Mouse (Mus musculus) liver, embryonic 13.5 days (tissue): ENCODE data around the gene 2410004P03Rik. TPM values are rescaled to one million over a fixed set of nuclear protein-coding genes. Genes with fewer than 3 reads are reported as not detected.

Source experiments
- ATAC-seq: fragments of 200-750 bp; cut with Nextera tagmentation; 2 replicates; pipeline ENCODE4 v1.8.0; 2017; ENCODE audit warnings: low read depth, mild to moderate bottlenecking, moderate number of reproducible peaks, moderate library complexity
- DNase-seq: peaks from one replicate; pipeline ENCODE4 v3.0.0; 2022
- H3K27ac ChIP-seq: fragments of 300-500 bp; sonication (generic); 2 replicates; pipeline ENCODE4 v1.5.1; 2015; ENCODE audit warnings: moderate library complexity, mild to moderate bottlenecking, inconsistent platforms
- H3K27me3 ChIP-seq: fragments of 300-500 bp; sonication (generic); 2 replicates; pipeline ENCODE4 v1.6.1; 2015; ENCODE audit warnings: mild to moderate bottlenecking, inconsistent platforms
- H3K36me3 ChIP-seq: fragments of 300-500 bp; sonication (generic); 2 replicates; pipeline ENCODE4 v1.6.1; 2015; ENCODE audit warnings: mild to moderate bottlenecking, inconsistent platforms
- H3K4me1 ChIP-seq: fragments of 300-500 bp; sonication (generic); replicated peaks from 2 replicates; pipeline ENCODE4 v1.6.1; 2015; ENCODE audit warnings: inconsistent platforms
- H3K4me2 ChIP-seq: fragments of 300-500 bp; sonication (generic); 2 replicates; pipeline ENCODE4 v1.6.1; 2015; ENCODE audit warnings: inconsistent platforms, mild to moderate bottlenecking, moderate library complexity
- H3K4me3 ChIP-seq: fragments of 300-500 bp; sonication (generic); replicated peaks from 2 replicates; pipeline ENCODE4 v1.5.1; 2015; ENCODE audit warnings: mild to moderate bottlenecking, inconsistent platforms
- H3K9ac ChIP-seq: fragments of 300-500 bp; sonication (generic); 2 replicates; pipeline ENCODE4 v1.6.1; 2015; ENCODE audit warnings: mild to moderate bottlenecking, inconsistent platforms
- H3K9me3 ChIP-seq: fragments of 300-500 bp; sonication (generic); replicated peaks from 2 replicates; pipeline ENCODE4 v1.6.1; 2016; ENCODE audit warnings: inconsistent platforms
- WGBS: fragments of 180-500 bp; shearing (Covaris S2); methylation state at CpG from one replicate; pipeline ENCODE4 v1.1.7; 2015; ENCODE audit not compliant: insufficient replicate concordance; 5-methylcytosine and 5-hydroxymethylcytosine counted together
- polyA plus RNA-seq: library from polyadenylated mRNA; unstranded; fragments of >200 nt; fragmentation: Nextera tagmentation; extraction: Ambion mirVana; gene quantifications from 2 replicates; pipeline ENCODE4 v1.2.1, GENCODE M21; 2015

Gene 2410004P03Rik
- 0.14 and 0.16 TPM in 2 replicates for polyA plus RNA-seq

GRCm38 (mm10) chr12:17011100-17011870, at the start of gene 2410004P03Rik:
Gene 2410004P03Rik, minus strand, starts transcription at chr12:17011727.
- peak; percentile 65 for DNase-seq
- no peaks in the 10 kb centered on the region for H3K27me3 ChIP-seq
- 7% methylated on average over 29 of the region's 29 CpGs for WGBS
- peak within 1 kb of the TSS; percentile 34; the same call in 1 of the 2 replicates for H3K9ac ChIP-seq
- H3K36me3 ChIP-seq = no peaks in the 10 kb centered on the region
- no peak within 1 kb of the TSS for H3K27ac ChIP-seq
- peaks cover 7% of the 10 kb centered on the region for H3K4me1 ChIP-seq
- peak within 1 kb of the TSS; percentile 64 for H3K4me2 ChIP-seq
- no peaks in the 10 kb centered on the region for H3K9me3 ChIP-seq
- peak; percentile 57 for ATAC-seq
- peak within 1 kb of the TSS; percentile 51 for H3K4me3 ChIP-seq

- H3K9ac ChIP-seq = no peak overlapping the region
- H3K4me3 ChIP-seq = no peak overlapping the region
- no peaks in the 10 kb centered on the region for H3K4me1 ChIP-seq
- H3K36me3 ChIP-seq = no peaks in the 10 kb centered on the region
- WGBS = 41% methylated on average over 7 of the region's 7 CpGs
- no peak for DNase-seq
- no peaks in the 10 kb centered on the region for H3K27me3 ChIP-seq
- no peak overlapping the region for H3K27ac ChIP-seq
- no peak for ATAC-seq
- H3K4me2 ChIP-seq = no peak overlapping the region
- H3K9me3 ChIP-seq = no peaks in the 10 kb centered on the region
These were observed 49.7 kb upstream of the 2410004P03Rik start for GRCm38 (mm10) chr12:17061183-17061722.

GRCm38 (mm10) chr12:17058490-17058889, 47.0 kb upstream of the 2410004P03Rik start:
- no peak overlapping the region for H3K27ac ChIP-seq
- no peak overlapping the region for H3K4me3 ChIP-seq
- H3K4me2 ChIP-seq = no peak overlapping the region
- no peak overlapping the region for H3K9ac ChIP-seq
- H3K4me1 ChIP-seq = no peaks in the 10 kb centered on the region
- WGBS = 59% methylated on average over 10 of the region's 10 CpGs
- H3K27me3 ChIP-seq = no peaks in the 10 kb centered on the region
- H3K9me3 ChIP-seq = no peaks in the 10 kb centered on the region
- no peak for DNase-seq
- H3K36me3 ChIP-seq = no peaks in the 10 kb centered on the region
- ATAC-seq = no peak

- 61% methylated on average over 8 of the region's 8 CpGs for WGBS
- ATAC-seq = no peak
- Histone ChIP-seq H3K4me1 (no peaks in the 10 kb centered on the region), H3K4me3 (no peak overlapping the region), H3K36me3 (no peaks in the 10 kb centered on the region), H3K9me3 (no peaks in the 10 kb centered on the region), H3K9ac (no peak overlapping the region), H3K4me2 (no peak overlapping the region), H3K27ac (no peak overlapping the region), H3K27me3 (no peaks in the 10 kb centered on the region)
- DNase-seq = no peak
These were observed 45.6 kb upstream of the 2410004P03Rik start for GRCm38 (mm10) chr12:17057110-17057509.

GRCm38 (mm10) chr12:17055766-17056165, 44.2 kb upstream of the 2410004P03Rik start:
- Histone ChIP-seq H3K4me3 (no peak overlapping the region), H3K27ac (no peak overlapping the region), H3K4me1 (no peaks in the 10 kb centered on the region), H3K36me3 (no peaks in the 10 kb centered on the region), H3K9me3 (no peaks in the 10 kb centered on the region), H3K9ac (no peak overlapping the region), H3K4me2 (no peak overlapping the region), H3K27me3 (no peaks in the 10 kb centered on the region)
- DNase-seq (no peak), ATAC-seq (no peak)
- WGBS = 65% methylated on average over 4 of the region's 4 CpGs

GRCm38 (mm10) chr12:17054691-17055090, 43.2 kb upstream of the 2410004P03Rik start:
- Histone ChIP-seq H3K27ac (no peak overlapping the region), H3K9me3 (no peaks in the 10 kb centered on the region), H3K9ac (no peak overlapping the region), H3K36me3 (no peaks in the 10 kb centered on the region), H3K4me3 (no peak overlapping the region), H3K4me2 (no peak overlapping the region), H3K4me1 (no peaks in the 10 kb centered on the region), H3K27me3 (no peaks in the 10 kb centered on the region)
- DNase-seq (no peak), ATAC-seq (no peak)
- 36% methylated on average over 4 of the region's 4 CpGs for WGBS

- ATAC-seq = no peak
- Histone ChIP-seq H3K9ac (no peak overlapping the region), H3K4me1 (no peaks in the 10 kb centered on the region), H3K36me3 (no peaks in the 10 kb centered on the region), H3K9me3 (no peaks in the 10 kb centered on the region), H3K4me2 (no peak overlapping the region), H3K27ac (no peak overlapping the region), H3K27me3 (no peaks in the 10 kb centered on the region), H3K4me3 (no peak overlapping the region)
- 44% methylated on average over 2 of the region's 2 CpGs for WGBS
- no peak for DNase-seq
These were observed 41.1 kb upstream of the 2410004P03Rik start for GRCm38 (mm10) chr12:17052673-17053072.

- H3K4me2 ChIP-seq = no peak overlapping the region
- DNase-seq (no peak), ATAC-seq (no peak)
- H3K27ac ChIP-seq = no peak overlapping the region
- no peaks in the 10 kb centered on the region for H3K36me3 ChIP-seq
- H3K4me3 ChIP-seq = no peak overlapping the region
- 40% methylated on average over 4 of the region's 4 CpGs for WGBS
- no peak overlapping the region for H3K9ac ChIP-seq
- H3K4me1 ChIP-seq = no peaks in the 10 kb centered on the region
- no peaks in the 10 kb centered on the region for H3K27me3 ChIP-seq
- no peaks in the 10 kb centered on the region for H3K9me3 ChIP-seq
These were observed 39.5 kb upstream of the 2410004P03Rik start for GRCm38 (mm10) chr12:17051057-17051456.

GRCm38 (mm10) chr12:17049796-17050195, 38.3 kb upstream of the 2410004P03Rik start:
- no peak for DNase-seq
- WGBS = 58% methylated on average over 1 of the region's 1 CpGs
- ATAC-seq = no peak
- no peak overlapping the region for H3K4me2 ChIP-seq
- H3K4me1 ChIP-seq = no peaks in the 10 kb centered on the region
- H3K4me3 ChIP-seq = no peak overlapping the region
- no peak overlapping the region for H3K9ac ChIP-seq
- no peak overlapping the region for H3K27ac ChIP-seq
- no peaks in the 10 kb centered on the region for H3K36me3 ChIP-seq
- H3K27me3 ChIP-seq = no peaks in the 10 kb centered on the region
- H3K9me3 ChIP-seq = no peaks in the 10 kb centered on the region

- 67% methylated on average over 7 of the region's 7 CpGs for WGBS
These were observed 37.6 kb upstream of the 2410004P03Rik start for GRCm38 (mm10) chr12:17048979-17049612.

GRCm38 (mm10) chr12:17043311-17043710, 31.8 kb upstream of the 2410004P03Rik start:
- Histone ChIP-seq H3K27me3 (no peaks in the 10 kb centered on the region), H3K27ac (no peak overlapping the region), H3K4me3 (no peak overlapping the region), H3K4me2 (no peak overlapping the region), H3K9me3 (no peaks in the 10 kb centered on the region), H3K36me3 (no peaks in the 10 kb centered on the region), H3K4me1 (no peaks in the 10 kb centered on the region), H3K9ac (no peak overlapping the region)
- ATAC-seq (no peak), DNase-seq (no peak)
- 42% methylated on average over 5 of the region's 5 CpGs for WGBS

More at GRCm38 (mm10) chr12:17048979-17049612, 37.6 kb upstream of the 2410004P03Rik start:
- ATAC-seq (no peak), DNase-seq (no peak)
- Histone ChIP-seq H3K27ac (no peak overlapping the region), H3K36me3 (no peaks in the 10 kb centered on the region), H3K9me3 (no peaks in the 10 kb centered on the region), H3K4me1 (no peaks in the 10 kb centered on the region), H3K4me3 (no peak overlapping the region), H3K4me2 (no peak overlapping the region), H3K9ac (no peak overlapping the region), H3K27me3 (no peaks in the 10 kb centered on the region)
